Mouse (Mus musculus) erythroblast, adult 5-6 weeks (primary cell): ENCODE data around the gene Wwox. TPM values are rescaled to one million over a fixed set of nuclear protein-coding genes. Genes with fewer than 3 reads are reported as not detected.

Experiments used
- ATAC-seq: replicated peaks from 2 replicates; pipeline ENCODE4 v1.8.0; 2016; ENCODE audit warnings: moderate number of reproducible peaks, mild to moderate bottlenecking, moderate TSS enrichment, inconsistent platforms; ENCODE audit not compliant: poor library complexity, low FRiP score, severe bottlenecking
- total RNA-seq, 2 experiments: library from RNA; stranded (forward) in 1 of 2; stranded (reverse) in 1 of 2; fragments of 150-400 nt in 1 of 2; fragments of 200-764, 138-1000 nt in 1 of 2; gene quantifications; 2 replicates each; pipeline versions ENCODE4 v1.2.3 to v1.2.4; 2015 to 2017; ENCODE audit warnings: low replicate concordance in 2 of 2

The Wwox gene
- total RNA-seq, 2 experiments from 2014 or later = 4.3 to 4.6 TPM

- ATAC-seq = no peak
These were observed 719.8 kb downstream of the Wwox start for GRCm38 (mm10) chr8:115159208-115159607.

- ATAC-seq = no peak
These were observed 720.4 kb downstream of the Wwox start for GRCm38 (mm10) chr8:115159711-115160374.

- ATAC-seq = no peak
These were observed 721.0 kb downstream of the Wwox start for GRCm38 (mm10) chr8:115160407-115160806.

- no peak for ATAC-seq
These were observed 722.1 kb downstream of the Wwox start for GRCm38 (mm10) chr8:115161520-115161919.

- no peak for ATAC-seq
These were observed 725.4 kb downstream of the Wwox start for GRCm38 (mm10) chr8:115164872-115165271.

- no peak for ATAC-seq
These were observed 734.2 kb downstream of the Wwox start for GRCm38 (mm10) chr8:115173634-115174081.

- no peak for ATAC-seq
These were observed 746.0 kb downstream of the Wwox start for GRCm38 (mm10) chr8:115185431-115185964.

- no peak for ATAC-seq
These were observed 746.8 kb downstream of the Wwox start for GRCm38 (mm10) chr8:115186121-115186811.

- no peak for ATAC-seq
These were observed 747.4 kb downstream of the Wwox start for GRCm38 (mm10) chr8:115186882-115187281.

GRCm38 (mm10) chr8:115188446-115188845 lies 749.0 kb downstream of the Wwox start:
- ATAC-seq = no peak

- no peak for ATAC-seq
These were observed 750.4 kb downstream of the Wwox start for GRCm38 (mm10) chr8:115189836-115190235.

- no peak for ATAC-seq
These were observed 754.3 kb downstream of the Wwox start for GRCm38 (mm10) chr8:115193767-115194166.

GRCm38 (mm10) chr8:115195334-115195733 lies 755.9 kb downstream of the Wwox start:
- no peak for ATAC-seq

- no peak for ATAC-seq
These were observed 757.4 kb downstream of the Wwox start for GRCm38 (mm10) chr8:115196859-115197258.

GRCm38 (mm10) chr8:115199204-115199603 lies 759.7 kb downstream of the Wwox start:
- ATAC-seq = no peak

GRCm38 (mm10) chr8:115199616-115200150 lies 760.2 kb downstream of the Wwox start:
- ATAC-seq = no peak

- ATAC-seq = no peak
These were observed 762.3 kb downstream of the Wwox start for GRCm38 (mm10) chr8:115201726-115202125.

GRCm38 (mm10) chr8:115207480-115207879 lies 768.0 kb downstream of the Wwox start:
- no peak for ATAC-seq

- no peak for ATAC-seq
These were observed 769.1 kb downstream of the Wwox start for GRCm38 (mm10) chr8:115208415-115209192.

GRCm38 (mm10) chr8:115210014-115210413 lies 770.6 kb downstream of the Wwox start:
- ATAC-seq = no peak
